In genomic region chr1:55665137-55665827, GRCm38 (mm10) we compare ENCODE assay signal across 10 mouse cellular contexts.
DNase-seq lines count a peak whose midpoint lies in the region; ATAC-seq and TF ChIP-seq lines count a peak whose summit lies in the region.
"Had no signal": no experiment of that assay in that cellular context is flagged by ENCODE, and none has a peak within 500 bp of the region (broad histone marks: within the 10 kb centered on the region; RNA-seq: fewer than 3 reads in every experiment).

No protein-coding gene starts in this region.

- no peaks in the 10 kb centered on the region; the same call in 1 of the 2 replicates for H3K27me3 ChIP-seq in forebrain, postnatal 0 days (ENCODE audit: insufficient read depth, low read length)
- H3K27me3 ChIP-seq in midbrain, embryonic 14.5 days (ENCODE audit: control insufficient read depth, insufficient read depth, low read length): no peaks in the 10 kb centered on the region
- H3K27me3 ChIP-seq in intestine, embryonic 16.5 days (replicated peaks; ENCODE audit: control insufficient read depth, insufficient read depth, low read length): no peaks in the 10 kb centered on the region

- H3K4me2 ChIP-seq in forebrain, postnatal 0 days (ENCODE audit: low read depth): peak overlapping the region; percentile 39
- H3K4me2 ChIP-seq in midbrain, embryonic 14.5 days (ENCODE audit: low read length): peak overlapping the region; percentile 35
- H3K4me2 ChIP-seq in intestine, embryonic 16.5 days (ENCODE audit: low read depth, low read length): no peak overlapping the region
- H3K4me2 ChIP-seq: liver, embryonic 11.5 days had no signal

- no peak for TF ChIP-seq CTCF in forebrain, postnatal 0 days (IDR thresholded peaks at IDR 0.05; ENCODE audit: low read depth)

- DNase-seq in heart, adult 9 months (ENCODE audit: low spot score in 2 of 2): peak; percentile 14 to 38
- DNase-seq in heart, postnatal 25 days (ENCODE audit: low spot score): no peak
- peak; percentile 14 for DNase-seq in forebrain, postnatal 0 days
- DNase-seq in midbrain, embryonic 14.5 days: peak; percentile 64
- no peak for DNase-seq in layer of hippocampus, postnatal 14 days (ENCODE audit: low spot score in 2 of 2)
- DNase-seq in Muller cell, postnatal 12 days (ENCODE audit: inconsistent ontology term): no peak

- H3K36me3 ChIP-seq in forebrain, postnatal 0 days (ENCODE audit: insufficient read depth): no peaks in the 10 kb centered on the region
- H3K36me3 ChIP-seq in midbrain, embryonic 14.5 days (ENCODE audit: control insufficient read depth, insufficient read depth, low read length): no peaks in the 10 kb centered on the region
- H3K36me3 ChIP-seq in intestine, embryonic 16.5 days (ENCODE audit: control insufficient read depth, insufficient read depth, low read length): no peaks in the 10 kb centered on the region

- intact Hi-C loops in heart, postnatal 25 days (cut with DNase I): no loop called here

- 46% methylated on average over 10 of the region's 10 CpGs for WGBS in forebrain, postnatal 0 days
- WGBS in midbrain, embryonic 14.5 days: 53% methylated on average over 10 of the region's 10 CpGs
- 42% methylated on average over 10 of the region's 10 CpGs for WGBS in intestine, embryonic 16.5 days

- no peak overlapping the region for H3K4me3 ChIP-seq in brown adipose tissue, adult 24 weeks (ENCODE audit: insufficient read depth, low read depth, low read length)
- H3K4me3 ChIP-seq in forebrain, postnatal 0 days (ENCODE audit: low read depth, low read length): no peak overlapping the region
- no peak overlapping the region for H3K4me3 ChIP-seq in midbrain, embryonic 14.5 days (replicated peaks; ENCODE audit: low read depth, low read length)
- no peak overlapping the region for H3K4me3 ChIP-seq in intestine, embryonic 16.5 days (ENCODE audit: low read length)

- H3K9ac ChIP-seq in forebrain, postnatal 0 days: 0 out of 2 replicates have a peak overlapping the region, but pooled peaks have one; percentile 34
- H3K9ac ChIP-seq in midbrain, embryonic 14.5 days (replicated peaks; ENCODE audit: low read length): no peak overlapping the region
- H3K9ac ChIP-seq in intestine, embryonic 16.5 days (ENCODE audit: low read depth, low read length): no peak overlapping the region

- peak; percentile 48; the same call in 1 of the 2 replicates for ATAC-seq in forebrain, postnatal 0 days
- peak; percentile 63 for ATAC-seq in midbrain, embryonic 14.5 days (ENCODE audit: low FRiP score, low TSS enrichment)
- ATAC-seq in intestine, embryonic 16.5 days: no peak
- ATAC-seq: CD4-positive, CD25-positive, alpha-beta regulatory T cell, adult 4 months had no signal

- no peaks in the 10 kb centered on the region for H3K9me3 ChIP-seq in forebrain, postnatal 0 days (ENCODE audit: low read length)
- no peaks in the 10 kb centered on the region for H3K9me3 ChIP-seq in midbrain, embryonic 14.5 days (ENCODE audit: control insufficient read depth, low read length)
- H3K9me3 ChIP-seq in intestine, embryonic 16.5 days (ENCODE audit: control insufficient read depth, low read length): no peaks in the 10 kb centered on the region

- H3K27ac ChIP-seq in brown adipose tissue, adult 24 weeks (replicated peaks; ENCODE audit: low read depth, low read length): peak overlapping the region; percentile 53
- H3K27ac ChIP-seq in forebrain, postnatal 0 days (ENCODE audit: low read depth, low read length): peak overlapping the region; percentile 75
- H3K27ac ChIP-seq in midbrain, embryonic 14.5 days (replicated peaks; ENCODE audit: low read depth, low read length): peak overlapping the region; percentile 84
- no peak overlapping the region for H3K27ac ChIP-seq in intestine, embryonic 16.5 days (ENCODE audit: low read length)

- peaks cover 6% of the 10 kb centered on the region; the same call in 1 of the 2 replicates for H3K4me1 ChIP-seq in brown adipose tissue, adult 24 weeks (ENCODE audit: control insufficient read depth, insufficient read depth, insufficient read length, low read length)
- H3K4me1 ChIP-seq in forebrain, postnatal 0 days (ENCODE audit: insufficient read depth): peaks cover 21% of the 10 kb centered on the region
- H3K4me1 ChIP-seq in midbrain, embryonic 14.5 days (ENCODE audit: control insufficient read depth, insufficient read depth, low read length): peaks cover 29% of the 10 kb centered on the region
- H3K4me1 ChIP-seq in intestine, embryonic 16.5 days (ENCODE audit: control insufficient read depth, insufficient read depth, low read length): no peaks in the 10 kb centered on the region

Comparison
In these comparisons a context has a peak if more than half of its experiments do, and no peak if none do; other contexts are left out.
1. DNase-seq: peak in heart, adult 9 months (2 of 2), forebrain, postnatal 0 days (single experiment) and midbrain, embryonic 14.5 days (single experiment); none in heart, postnatal 25 days (single experiment), layer of hippocampus, postnatal 14 days (0 of 2) and Muller cell, postnatal 12 days (single experiment).